Mouse (Mus musculus) left cerebral cortex, postnatal 36 days (tissue): Measurements from ENCODE around the gene Zfp523. TPM values are rescaled to one million over a fixed set of nuclear protein-coding genes. Genes with fewer than 3 reads are reported as not detected.

Experiments used
- DNase-seq, 2 experiments: peaks; one replicate each; pipeline ENCODE4 v3.0.0; 2021 to 2022; ENCODE audit warnings: low spot score in 2 of 2, mixed read lengths in 1 of 2
- intact Hi-C: fragments of 180-260 bp; cut with DNase I; formaldehyde crosslinking; loops from one replicate; pipeline ENCODE4 v1.15.1; 2025
- total RNA-seq, 2 experiments: library from RNA; stranded (reverse); gene quantifications; 2 replicates each; pipeline ENCODE4 v1.2.3; 2021

Gene Zfp523
- total RNA-seq, 2 experiments from 2014 or later = 102 to 116 TPM

DNA sequence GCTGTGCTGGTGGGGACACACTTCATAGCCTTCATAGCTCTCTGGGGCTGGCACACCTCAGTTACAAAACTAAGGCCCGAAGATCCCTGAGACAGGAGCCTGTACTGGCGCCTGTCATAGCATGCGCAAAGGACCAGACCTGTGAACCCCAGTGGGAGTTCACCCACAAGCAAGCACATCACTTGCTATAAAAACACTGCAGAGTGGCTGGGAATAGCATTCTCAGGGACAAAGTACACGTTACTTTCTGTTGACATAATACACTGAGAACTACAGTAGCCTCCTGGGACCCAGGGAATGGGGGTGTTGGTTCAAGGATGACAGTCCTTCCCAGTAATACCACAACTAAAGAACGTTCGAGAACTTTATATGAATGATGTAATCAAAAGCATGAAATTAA, 23.8 kb upstream of the Zfp523 start:
- intact Hi-C loops = no loop called here
- no peak for DNase-seq

DNA sequence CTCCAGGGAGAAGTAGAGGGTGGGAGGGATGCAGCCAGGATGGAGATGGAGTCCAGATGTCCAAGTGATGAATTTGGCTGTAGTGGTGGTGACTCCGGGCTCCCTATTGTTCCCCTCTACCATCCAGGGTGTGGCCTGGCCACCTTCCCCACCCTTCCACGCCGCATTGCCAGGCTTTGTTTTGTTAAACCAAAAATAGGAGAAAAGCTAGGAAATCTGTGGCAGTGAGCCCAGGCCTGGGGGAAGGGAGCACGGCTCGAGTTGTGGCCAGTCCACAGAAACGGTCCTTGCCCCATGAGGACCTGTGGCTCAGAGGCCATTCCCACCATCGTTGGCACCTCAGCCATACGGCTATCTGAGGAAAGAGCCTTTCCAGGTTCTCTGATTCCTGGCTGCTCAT, 22.0 kb upstream of the Zfp523 start:
- no peak for DNase-seq
- intact Hi-C loops = no loop called here

DNA sequence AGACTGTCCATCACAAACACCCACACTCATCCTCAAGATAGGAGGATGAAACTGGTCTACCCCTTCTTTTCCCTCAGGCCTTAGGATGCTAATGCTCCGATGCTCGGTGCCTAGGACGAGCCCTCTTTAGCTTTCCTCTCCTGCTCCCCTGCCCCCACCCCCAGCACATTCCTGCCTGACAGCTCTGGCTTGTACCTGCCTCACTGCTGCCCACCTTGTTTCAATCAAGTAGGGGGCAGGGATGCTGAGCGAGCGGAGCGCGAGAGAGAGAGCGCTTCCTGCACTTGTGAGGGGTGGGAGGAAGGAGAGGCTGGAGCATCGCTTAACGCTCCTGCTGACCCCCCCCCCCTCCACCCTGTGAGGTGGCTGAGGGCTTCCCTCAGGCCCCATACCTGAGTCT, 16.6 kb upstream of the Zfp523 start:
- intact Hi-C loops = loop anchor here (5.0 to 10.0 kb wide), 2 partner anchors 58 to 166 kb away; no protein-coding TSS in a partner anchor
- no peak for DNase-seq

DNA sequence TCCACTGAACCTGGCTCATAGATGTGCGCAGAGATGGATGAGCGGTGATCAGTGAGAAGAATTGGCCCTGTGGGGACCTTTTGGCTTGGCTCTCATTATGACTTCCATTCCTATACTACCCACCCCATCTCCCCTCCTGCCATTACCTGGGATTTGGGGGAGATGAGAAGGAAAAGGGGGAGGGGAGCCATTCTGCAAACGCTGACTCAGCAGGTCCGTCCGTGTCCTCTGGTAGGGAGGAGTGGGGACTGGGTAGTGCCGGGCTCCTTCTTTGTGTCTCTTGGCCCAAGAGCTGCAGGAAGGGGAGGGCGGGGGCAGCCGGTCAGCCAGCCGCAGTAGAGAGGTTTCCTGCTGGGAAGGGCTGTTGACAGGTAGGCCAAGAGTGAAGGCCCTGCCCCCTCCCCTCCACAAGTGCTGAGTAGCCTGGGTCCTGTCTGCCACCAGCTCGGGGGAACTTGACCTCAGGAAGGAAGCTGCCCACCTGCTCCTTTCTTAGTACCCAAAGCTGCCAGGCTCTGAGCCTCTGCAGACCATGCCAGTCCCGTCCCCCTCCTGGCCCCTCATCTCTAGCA, 15.5 kb upstream of the Zfp523 start:
- no peak for DNase-seq
- intact Hi-C loops = loop anchor here (5.0 to 10.0 kb wide), 2 partner anchors 59 to 167 kb away; no protein-coding TSS in a partner anchor

DNA sequence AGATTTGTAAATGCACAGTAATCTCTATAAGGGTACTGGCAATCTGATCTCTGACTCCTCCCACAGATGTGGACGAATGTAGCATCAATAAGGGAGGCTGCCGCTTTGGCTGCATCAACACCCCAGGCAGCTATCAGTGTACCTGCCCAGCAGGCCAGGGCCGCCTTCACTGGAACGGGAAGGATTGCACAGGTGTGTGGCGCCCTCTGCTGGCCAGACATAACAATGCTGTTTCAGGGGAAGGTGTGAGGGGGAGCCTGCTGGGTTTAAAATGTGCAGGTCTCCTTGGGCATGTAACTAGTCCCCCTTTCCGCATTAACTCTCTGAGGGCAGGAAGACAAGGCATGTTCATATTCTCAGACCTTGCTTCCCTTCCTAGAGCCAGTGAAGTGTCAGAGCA, 13.3 kb upstream of the Zfp523 start:
- peak; percentile 73 to 79 for DNase-seq
- intact Hi-C loops = loop anchor here (1.0 to 10.0 kb wide), 3 partner anchors 61 to 169 kb away; no protein-coding TSS in a partner anchor

DNA sequence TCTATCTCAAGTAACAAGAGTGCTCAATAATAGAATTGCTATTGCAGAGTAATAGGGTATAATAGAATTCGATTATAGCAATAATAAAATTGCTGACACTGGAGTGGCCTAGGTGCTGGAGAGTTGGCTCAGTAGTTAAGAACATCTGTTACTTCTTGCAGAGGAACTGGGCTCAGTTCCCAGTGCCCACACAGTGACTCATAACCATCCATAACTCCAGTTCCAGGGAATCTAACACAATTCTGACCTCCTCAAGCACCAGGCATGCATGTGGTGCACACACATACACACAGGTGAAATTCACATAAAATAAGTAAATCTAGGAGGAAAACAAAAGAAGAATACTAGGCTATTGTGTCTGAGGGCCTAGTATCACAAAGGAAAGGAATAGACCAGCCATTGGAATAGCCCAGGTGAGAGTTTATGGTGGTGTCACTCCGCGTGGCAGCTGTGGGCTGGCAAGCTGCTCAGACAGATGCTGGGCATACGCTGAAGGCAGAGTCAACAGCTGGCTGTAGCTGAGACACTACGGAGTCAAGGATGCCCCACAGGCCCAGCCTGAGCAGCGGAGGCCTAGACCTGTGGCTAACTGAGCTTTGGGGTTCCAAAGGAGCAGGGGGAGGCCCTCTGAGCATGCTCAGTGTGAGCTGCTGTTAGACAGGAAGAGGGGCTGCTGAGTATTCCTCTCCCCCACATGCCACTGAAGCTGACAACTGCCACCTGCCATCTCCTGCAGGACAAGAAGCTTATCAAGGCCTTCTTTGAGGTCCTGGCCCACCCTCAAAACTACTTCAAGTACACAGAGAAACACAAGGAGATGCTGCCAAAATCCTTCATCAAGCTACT, 6.2 kb upstream of the Zfp523 start:
- no peak for DNase-seq
- intact Hi-C loops = no loop called here

DNA sequence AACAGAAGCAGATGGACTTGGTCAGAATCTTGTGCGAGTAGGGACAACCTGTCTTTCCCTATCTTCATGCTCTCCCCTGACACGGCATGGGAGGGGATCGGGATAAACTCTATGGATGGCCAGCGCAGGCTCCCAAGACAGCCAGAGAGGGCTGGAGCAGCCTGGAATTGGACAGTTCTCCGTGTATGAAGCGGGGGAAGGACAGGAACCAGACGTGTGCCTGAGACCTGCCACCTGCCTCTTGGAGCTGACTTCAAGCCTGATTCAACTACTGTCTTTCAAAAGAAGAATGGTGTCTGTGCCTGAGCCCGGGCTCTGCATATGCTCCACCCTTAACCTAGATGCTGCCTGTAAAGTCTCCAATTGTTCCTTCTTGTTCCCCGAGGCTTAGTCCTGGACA, 4.2 kb upstream of the Zfp523 start:
- intact Hi-C loops = no loop called here
- DNase-seq = no peak

DNA sequence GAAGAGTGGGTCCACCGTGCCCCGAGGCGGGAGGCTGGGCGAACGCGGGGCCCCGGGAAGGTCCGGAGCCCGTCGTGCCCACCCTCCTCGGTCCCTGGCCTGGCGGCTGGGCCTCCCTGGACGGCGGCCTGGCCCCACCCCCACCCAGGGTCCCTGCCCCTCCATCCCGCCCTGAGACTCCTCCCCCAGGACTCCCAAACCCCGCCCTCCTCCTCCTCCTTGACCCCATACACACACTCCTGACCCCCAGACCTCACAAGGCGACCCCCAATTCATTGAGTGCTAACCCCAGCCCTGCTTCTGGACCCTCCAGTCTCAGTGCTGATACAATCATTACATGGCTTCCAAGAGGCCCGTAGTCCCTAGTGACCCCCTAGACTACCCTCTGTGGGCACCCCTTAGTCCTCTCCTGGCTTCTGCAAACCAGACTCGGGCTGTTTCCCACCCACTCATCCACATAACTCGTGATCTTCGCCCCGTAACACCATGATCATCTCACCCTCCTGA, 664 bp downstream of the Zfp523 start:
- intact Hi-C loops = no loop called here
- no peak for DNase-seq

DNA sequence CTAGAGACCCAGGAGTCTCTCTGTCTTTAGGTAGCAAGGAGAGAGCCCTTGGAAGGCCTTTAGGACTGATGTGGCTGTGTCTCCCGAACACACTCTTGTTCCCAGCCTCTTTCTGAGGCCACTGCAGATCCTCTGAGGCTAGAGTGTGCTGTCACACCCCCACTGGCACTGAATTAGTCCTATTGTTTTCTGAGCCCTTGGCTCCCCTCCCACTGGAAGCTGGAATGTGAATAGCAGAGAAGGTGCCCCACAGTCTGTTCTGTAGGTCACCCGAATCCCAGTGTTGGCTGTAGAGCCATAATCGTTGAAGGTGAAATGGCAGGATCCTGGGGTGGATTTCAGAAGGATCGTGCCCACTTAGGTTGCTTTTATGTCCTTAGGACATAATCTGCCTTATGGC, 3.4 kb downstream of the Zfp523 start:
- intact Hi-C loops = no loop called here
- DNase-seq = no peak

DNA sequence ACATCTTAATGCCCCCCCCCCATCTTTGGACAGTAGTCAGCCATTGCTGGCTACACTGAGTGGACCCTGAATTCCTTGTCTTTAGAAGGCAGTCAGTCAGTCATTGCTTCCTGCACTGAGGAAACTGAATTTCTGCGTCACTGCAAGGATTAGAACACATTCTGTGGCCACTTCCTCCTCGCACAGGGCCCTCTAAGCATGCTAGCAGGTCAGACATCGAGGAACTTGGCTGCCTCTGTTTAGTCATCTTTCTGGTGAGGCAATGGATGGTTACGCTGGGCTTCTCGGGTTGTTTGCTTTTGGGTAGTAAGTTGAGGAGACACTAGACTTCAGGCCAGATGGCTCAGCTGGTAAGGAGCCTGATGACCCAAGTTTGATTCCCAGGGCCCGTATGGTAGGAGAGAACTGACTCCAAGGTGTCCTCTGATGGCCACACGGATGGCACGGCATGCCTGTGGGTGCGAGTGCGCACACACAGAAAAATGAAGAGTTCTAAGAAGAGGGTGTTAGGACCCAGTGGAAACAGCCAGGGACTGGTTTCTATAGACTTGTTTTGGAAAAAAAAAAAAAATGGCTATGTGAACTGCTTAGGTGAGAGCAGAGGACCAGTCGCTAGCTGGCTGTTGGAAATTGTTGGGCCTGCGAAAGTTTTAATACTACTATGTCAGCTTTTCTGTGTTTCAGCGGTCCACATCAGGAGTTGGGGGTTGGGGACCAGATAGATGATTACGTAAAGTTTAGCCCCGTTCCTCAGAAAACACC, 4.0 kb downstream of the Zfp523 start:
- no peak for DNase-seq
- intact Hi-C loops = no loop called here

DNA sequence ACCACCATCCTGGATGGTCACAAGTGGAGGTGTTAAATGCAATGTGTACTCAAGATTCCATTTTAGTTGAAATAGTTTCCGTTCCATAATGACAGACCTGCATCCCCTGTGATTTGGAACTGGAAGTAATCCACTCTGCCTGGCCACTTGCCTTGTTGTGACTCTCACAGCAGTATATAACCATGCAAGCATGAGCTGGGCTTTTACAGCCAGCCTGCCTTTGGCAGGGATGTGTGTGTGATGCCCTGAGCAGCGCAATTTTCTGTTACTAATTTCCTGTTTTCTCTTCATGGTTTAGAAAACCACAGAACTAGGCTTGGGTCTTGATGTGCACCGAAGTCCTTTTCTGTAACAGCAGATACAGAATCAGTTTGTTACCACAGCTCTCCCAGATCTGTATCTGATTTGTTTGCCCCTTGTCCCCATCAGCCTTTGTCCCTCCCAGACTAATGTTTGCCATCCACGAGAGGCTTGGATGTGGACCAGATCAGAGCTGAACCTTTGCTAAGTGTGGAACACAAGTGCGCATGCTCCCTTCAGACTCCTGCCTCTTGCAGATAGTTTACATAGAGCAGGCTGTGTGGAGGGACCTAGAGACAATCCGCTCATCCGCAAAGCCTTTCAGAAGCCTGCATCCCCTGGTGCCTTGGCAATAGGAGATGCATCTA, 8.2 kb downstream of the Zfp523 start:
- intact Hi-C loops = no loop called here

DNA sequence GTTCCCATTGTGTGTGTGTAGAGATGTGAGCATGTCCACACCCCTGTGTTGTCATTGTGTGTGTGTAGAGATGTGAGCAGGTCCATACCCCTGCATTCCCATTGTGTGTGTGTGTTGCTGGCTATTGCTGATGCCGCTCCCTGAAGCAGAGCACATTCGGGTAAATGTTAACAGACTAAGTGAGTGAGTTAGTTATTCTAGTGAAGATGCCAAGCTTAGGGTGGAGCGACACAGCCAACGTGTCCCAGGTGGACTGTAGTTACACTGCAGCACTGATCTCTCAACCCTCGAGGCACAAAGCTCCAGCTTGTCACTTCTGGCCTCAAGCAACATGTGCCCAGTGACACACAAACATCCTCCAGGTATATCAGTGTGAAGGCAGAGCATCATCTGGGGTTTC, 11.4 kb downstream of the Zfp523 start:
- DNase-seq = no peak
- intact Hi-C loops = no loop called here

More for the DNA sequence above, 8.2 kb downstream of the Zfp523 start:
- no peak for DNase-seq

DNA sequence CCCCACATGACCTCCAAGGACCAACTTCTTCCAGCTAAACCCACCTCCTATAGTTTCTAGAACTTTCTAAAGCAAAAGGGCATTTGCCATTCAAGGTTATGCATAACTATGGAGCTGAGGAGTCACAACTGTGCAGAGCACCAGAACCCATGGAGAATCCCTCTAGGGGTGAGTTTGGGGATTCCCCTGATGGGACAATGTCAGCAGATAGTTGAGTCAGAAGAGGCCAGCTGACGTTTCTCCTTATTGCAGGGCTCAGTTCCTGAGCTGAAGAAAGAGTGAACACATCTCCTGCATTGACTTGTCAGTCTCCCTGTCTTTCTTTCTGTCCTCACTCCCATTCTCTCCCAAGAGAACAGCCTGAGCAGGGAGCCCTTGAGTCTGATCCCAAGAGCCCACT, 15.8 kb downstream of the Zfp523 start:
- no peak for DNase-seq
- intact Hi-C loops = no loop called here

DNA sequence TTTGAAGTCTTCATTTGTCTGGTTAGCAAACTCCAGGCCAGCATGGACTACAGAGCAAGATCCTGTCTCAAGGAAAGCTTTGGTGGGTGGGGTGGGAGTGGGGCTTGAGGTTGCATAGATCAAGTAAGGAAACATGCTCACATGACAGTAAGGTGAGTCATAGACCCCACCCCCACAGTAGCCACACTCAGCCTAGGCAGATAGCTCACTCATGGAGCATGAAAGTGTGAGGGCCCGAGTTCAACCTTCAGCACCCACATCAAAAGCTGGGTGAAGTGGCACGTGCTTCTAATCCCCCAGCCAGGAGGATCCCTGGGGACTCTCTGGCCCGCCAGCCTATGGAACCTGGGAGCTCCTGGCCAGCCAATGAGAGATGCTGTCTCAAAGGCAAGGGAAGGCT, 16.6 kb downstream of the Zfp523 start:
- DNase-seq = no peak
- intact Hi-C loops = no loop called here

DNA sequence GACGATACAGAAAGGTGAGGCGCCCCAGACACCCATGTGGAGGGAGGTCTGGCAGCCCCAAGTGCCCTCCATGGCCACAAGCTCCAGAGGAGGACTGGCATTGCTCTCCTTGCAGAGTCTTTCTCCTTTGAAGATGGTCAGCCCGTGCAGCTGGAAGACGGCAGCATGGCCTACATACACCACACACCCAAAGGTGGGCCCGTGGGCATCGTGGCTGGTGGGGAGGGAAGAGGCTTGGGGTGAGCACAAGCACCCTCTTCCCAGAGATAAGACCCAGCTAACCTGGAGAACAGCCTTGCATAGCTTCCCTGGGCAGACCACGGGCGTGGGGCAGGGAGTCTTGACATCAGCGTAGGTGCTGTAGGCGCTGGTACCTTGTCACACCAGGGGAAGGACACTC, 18.1 kb downstream of the Zfp523 start:
- DNase-seq = no peak
- intact Hi-C loops = no loop called here

DNA sequence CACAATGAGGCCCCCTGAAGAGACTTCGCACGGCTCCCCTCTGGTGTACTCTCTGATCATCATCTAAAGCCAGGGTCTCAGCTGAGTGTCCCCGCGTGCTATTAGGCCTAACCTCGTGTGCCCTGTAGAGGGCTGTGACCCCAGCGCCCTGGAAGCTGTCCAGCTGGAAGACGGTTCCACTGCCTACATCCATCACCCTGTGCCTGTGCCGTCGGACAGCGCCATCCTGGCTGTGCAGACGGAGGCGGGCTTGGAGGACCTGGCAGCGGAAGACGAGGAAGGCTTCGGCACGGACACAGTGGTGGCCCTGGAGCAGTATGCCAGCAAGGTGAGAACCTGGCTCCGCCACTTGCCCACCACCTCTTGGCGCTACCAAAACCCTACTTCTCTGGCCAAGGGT, 20.7 kb downstream of the Zfp523 start:
- intact Hi-C loops = no loop called here
- DNase-seq = no peak

DNA sequence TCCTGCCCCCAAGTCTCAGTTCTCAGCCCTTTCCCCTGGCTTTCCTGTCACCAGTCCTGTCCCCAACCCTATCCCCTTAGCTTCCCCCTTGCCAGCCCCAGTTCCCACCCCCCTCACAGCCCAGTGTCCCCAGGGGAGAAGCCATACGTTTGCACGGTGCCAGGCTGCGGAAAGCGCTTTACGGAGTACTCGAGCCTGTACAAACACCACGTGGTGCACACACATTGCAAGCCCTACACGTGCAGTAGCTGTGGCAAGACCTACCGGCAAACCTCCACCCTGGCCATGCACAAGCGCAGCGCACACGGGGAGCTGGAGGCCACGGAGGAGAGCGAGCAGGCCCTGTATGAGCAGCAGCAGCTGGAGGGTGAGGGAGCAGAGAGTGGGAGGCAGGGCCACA, 25.1 kb downstream of the Zfp523 start:
- DNase-seq = no peak
- intact Hi-C loops = no loop called here

DNA sequence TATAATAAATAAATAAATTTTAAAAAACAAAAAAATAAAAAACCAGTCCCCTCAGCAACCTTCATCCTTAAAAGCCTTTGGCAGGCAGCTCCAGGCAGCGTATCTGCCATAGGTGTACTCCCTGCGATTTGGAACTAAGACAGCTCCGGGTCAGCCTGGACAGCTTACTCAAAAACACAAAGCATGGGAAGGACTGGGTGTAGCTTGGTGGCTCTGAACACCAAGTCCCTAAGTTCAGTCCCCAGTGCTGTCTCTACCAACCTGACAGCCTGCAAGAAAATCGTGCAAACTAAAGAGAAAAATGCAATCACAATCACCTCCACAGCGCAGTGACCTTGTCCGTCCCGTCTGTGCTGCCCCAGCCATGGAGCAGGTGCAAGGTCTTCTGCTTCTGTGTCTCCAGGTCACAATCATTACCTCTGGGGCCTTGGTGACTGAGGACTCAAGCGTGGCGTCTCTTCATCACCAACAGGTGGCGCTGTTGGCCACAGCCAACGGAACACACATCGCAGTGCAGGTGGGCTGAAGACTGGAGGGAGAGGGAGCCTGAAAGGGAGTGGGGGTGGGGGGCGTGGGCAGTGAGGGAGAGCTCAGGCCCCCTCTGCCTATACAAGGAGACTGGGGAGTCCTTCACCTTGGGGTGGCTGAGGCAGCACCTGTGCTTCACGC, 27.3 kb downstream of the Zfp523 start:
- DNase-seq = peak in 1 of 2 experiments; percentile 36
- intact Hi-C loops = no loop called here

DNA sequence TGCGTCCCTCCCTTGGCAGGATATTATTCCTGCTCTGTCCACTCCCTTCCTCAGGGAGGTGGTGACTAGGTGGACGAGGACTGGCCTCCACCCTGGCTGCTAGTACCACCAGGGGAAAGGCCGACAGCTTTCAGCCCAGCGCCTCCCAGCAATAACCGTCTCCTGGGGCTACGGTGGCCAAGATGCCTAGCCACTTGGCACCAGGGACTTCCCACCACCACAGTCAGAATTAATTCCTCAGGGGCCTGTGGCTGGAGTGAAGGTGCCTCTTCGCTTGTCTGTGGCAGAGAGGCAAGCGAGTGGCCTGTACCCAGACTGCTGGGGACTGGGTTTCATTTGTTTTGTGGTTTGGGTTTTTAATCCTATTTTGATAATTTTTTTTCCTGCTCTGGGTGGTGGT, 28.5 kb downstream of the Zfp523 start:
- no peak for DNase-seq
- intact Hi-C loops = no loop called here
